Mouse (Mus musculus) gonadal fat pad, adult 2 months (tissue): ENCODE data around the gene Gstt2. TPM values are rescaled to one million over a fixed set of nuclear protein-coding genes. Genes with fewer than 3 reads are reported as not detected.

Experiments used
- DNase-seq: peaks from one replicate; pipeline ENCODE4 v3.0.0-alpha.2; 2012; ENCODE audit warnings: low read depth
- polyA plus RNA-seq: library from polyadenylated mRNA; depleted of rRNA; stranded (reverse); fragments of >200 nt; gene quantifications from 2 replicates; pipeline ENCODE4 v1.2.3, GENCODE M21; 2012; rRNA removed

Gstt2 gene
- polyA plus RNA-seq, 1 experiment, result 140 TPM

DNA sequence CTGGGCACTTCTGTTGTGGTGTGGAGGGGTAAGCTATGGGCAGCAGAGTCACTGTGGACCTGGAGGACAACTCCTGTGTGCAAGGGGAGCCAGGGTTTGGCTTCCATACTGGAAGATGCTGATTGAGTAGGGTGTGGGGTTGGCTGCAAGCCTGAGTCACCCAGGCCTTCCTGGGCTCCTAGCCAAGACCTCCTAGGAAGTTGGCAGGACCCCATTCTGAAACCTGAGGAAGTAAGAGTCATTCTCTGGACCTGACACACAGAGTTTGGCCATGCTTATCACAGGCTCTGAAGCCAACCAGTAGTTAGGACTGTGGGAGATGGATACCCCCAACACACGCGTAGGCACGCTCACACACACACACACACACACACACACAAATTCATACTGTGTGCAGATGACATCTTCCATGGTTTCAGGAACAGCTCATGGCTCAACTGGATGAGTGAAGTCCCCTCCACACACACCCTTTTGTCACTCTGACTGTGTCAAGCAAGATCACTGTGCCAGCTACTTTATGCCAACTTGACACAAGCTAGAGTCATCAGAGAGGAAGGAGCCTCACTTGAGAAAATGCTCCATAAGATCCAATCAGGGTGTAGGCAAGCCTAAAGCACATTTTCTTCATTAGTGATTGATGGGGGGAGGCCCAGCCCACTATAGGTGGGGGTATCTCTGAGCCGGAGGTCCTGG, 9.4 kb downstream of the Gstt2 start:
- DNase-seq, result no peak

DNA sequence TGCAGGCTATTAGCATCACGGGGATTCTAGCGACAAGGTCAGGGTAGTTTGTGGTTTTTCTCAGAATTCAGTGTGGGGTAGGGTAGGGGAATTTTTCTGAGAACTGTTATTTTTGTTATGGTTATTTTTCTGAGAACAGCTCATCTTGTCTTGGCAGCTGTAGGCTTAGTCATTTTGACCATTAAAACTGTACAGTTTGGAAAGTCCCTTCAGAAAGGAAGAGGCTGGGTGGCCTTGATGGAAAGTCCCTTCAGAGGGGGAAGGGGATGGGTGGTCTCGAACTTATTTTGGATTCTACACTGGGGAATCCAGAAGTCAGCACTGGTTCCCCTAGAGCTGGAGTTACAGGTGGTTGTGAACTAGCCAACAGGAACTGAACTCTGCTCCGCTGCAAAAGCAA, 12.7 kb downstream of the Gstt2 start:
- DNase-seq, result no peak

DNA sequence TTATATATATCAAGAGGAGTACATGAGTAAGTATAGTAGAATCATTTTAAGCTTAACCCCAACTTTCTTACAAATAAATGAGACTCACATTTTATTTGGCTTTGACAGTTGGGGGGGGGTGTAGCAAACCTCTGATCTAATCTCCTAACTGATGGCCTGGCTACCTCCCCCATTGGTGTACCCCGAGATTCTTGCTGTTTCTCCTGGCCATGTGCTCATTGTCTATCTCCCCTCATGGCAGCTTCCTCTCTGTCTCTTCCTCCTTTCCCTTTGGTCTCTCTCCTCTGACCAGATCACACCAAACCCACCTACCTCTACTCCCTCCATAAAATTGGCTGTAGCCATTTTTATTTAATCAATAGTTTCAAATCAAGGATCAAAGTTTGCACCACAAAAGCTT, 13.4 kb downstream of the Gstt2 start:
- no peak for DNase-seq

DNA sequence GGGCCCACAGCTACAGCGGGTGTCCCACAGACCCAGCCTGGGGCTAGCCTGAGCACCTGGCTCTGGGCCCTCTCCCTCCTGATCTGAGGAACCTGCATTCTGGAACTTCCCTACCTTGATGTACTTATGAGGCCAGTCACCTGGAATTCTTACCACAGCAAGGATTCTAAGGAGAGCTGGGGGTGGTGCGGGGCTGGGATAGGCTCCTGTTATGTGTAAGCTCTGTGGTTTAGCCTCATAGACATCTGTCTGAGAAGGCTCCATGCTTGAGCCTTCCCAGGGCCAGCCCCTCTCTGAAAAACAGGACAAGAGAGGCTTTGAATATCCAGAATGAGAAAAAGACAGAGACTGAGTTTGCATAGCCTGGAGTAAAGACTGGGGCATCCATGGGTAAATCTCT, 14.8 kb downstream of the Gstt2 start, which contains the start of gene Gstt4:
Gstt4 (minus strand) TSS at position 101 of the 400 bp plus-strand sequence.
- no peak for DNase-seq

DNA sequence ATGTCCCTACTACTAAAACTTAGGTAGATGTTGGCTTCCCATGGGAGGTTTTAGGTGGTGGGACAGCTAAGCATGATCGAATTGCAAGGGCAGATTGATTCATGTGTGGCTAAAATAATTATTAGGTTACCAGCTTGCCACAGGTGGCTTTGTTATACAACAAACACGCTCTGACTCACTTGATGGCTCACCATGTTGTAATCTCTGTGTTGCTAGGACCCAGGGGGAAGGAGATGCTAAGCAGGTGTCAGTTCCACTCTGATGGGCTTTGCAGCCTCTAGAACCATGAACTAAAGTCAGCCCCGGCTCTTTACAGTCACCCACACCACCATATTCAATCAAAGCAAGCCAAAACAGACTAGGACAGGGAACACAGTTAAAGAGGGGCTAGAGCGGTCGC, 17.3 kb downstream of the Gstt2 start:
- DNase-seq, result no peak

- no peak for DNase-seq
These were observed 18.6 kb downstream of the Gstt2 start for GRCm38 (mm10) chr10:75818641-75819040.

GRCm38 (mm10) chr10:75804217-75804616, 33.0 kb downstream of the Gstt2 start:
- DNase-seq, result no peak

DNA sequence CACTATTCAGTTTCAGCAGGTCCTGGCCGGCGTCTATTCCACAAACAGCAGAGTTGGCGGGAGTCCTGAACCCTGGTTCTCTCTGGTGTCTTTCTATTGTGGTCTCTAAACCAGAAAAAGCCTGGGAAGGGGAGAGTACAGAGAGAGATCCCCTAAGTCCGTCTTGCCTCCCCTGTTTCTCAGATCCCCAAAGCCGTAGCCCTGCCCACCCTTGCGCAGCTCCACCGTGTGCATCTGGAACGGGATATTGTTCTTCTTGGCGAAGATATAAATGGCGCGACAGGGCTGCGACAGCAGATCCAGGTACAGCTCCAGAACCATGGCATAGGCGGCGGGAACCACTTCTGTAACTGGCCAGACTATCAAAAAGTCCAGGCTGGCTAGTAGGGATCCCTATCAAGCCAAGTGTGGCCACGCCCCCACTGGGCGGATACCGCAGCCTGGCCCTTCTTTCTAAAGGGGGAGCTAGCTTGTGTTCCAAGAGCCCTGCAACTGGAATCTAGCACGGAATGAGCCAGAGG, 39.0 kb downstream of the Gstt2 start, which contains the start of gene Gstt1:
Gstt1 (minus strand) TSS at position 409 of the 521 bp plus-strand sequence.
- no peak for DNase-seq

DNA sequence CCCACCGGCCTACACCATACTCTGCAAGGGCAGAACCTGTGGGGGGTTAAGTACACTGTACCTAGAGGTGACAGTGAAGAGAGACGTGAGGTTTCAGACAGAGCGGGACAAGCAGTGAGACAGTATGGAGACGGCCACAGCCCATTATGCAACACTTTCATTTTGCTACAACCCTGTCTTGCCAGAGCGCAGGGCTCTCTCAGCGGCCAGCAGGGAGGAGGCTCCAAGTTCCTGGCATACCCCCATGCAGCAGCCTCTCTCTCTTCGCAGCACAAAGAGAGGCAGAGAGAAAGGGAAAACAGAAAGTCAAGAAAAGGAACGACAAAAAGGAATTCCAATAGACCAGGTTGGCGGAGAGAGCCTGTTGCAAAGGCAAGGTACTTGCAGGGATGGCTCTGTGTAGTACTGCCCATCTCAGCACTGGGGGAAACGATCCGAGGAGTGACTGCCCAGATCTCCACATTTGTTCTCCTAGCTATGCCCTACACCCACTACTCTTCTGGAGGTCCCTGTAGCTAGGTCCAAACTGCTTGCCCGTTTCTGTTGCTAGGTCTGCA, 39.5 kb downstream of the Gstt2 start:
- DNase-seq, result no peak

DNA sequence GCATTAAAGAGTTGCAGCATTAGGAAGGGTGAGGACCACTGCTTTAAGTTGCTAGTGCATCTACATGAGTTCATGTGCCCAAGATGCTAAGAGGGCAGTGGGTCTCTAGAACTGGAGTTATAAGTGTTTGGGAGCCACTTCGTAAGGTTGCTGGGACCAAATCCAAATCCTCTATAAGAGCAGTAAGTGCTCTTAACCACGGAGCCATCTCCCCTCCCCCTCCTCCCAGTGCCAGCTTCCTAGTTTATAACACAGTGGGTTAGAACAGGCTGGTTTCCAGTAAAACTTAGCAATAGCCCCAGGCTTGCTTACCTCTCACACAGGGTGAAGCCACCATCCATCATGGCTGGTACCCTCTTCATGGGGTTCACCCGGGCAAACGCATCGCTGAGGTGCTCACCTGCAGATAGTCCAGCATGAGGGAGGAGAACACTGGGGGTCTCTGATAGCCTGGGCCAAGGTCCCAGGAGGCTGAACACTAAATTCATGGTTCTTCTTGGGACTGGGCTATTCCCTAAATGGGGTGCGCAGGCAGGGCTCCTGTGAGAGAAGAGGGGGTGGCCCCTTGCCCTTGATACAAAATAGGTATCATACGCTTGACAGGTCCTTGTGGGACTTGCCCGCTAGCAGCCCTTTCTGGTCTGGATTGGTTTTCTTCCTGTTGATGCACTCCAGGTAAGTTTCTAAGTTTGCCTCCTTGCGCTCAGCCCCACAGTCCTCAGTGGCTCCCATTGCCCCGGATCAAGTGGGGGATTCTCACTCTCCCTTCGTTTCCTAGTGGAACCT, 40.3 kb downstream of the Gstt2 start:
- no peak for DNase-seq

DNA sequence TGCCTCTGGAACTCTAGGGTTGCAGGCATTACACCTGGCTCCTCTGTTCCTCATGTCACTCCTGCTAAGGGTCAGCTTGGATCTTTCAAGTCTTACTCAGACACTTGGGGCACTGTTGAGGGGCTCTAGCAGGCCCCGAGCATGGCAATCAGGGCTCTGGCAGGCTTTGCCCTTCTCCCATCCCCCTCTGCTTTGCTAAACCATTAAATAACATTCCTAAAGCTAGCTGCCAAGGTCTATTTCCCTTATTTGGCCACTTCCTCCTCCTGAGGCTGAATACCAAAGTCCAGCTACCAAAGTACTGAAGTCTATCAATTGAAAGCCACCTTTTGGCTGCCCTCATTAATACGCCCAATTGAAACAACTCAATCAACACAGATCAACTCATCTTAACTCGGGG, 42.3 kb downstream of the Gstt2 start:
- no peak for DNase-seq

DNA sequence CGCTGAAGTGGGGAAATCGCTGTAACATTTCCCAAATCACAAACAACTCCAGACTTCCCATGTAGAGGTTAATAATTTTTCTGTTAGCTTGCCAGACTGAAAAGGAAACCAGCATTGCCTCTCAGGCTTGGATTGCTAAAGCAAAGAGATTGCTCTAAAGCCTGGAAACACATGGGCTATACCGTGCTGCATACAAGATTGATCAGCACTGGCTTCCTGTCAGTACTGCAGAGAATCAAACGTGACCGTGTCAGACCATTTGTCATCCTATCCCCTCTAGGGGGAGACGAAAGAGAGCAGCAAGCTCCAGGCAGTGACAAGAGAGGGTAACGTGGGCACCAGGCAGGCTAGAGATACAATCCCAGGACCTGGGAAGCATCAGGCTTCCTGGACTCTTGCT, 46.5 kb downstream of the Gstt2 start:
- DNase-seq, result no peak

GRCm38 (mm10) chr10:75789841-75790240, 47.4 kb downstream of the Gstt2 start:
- DNase-seq, result no peak

DNA sequence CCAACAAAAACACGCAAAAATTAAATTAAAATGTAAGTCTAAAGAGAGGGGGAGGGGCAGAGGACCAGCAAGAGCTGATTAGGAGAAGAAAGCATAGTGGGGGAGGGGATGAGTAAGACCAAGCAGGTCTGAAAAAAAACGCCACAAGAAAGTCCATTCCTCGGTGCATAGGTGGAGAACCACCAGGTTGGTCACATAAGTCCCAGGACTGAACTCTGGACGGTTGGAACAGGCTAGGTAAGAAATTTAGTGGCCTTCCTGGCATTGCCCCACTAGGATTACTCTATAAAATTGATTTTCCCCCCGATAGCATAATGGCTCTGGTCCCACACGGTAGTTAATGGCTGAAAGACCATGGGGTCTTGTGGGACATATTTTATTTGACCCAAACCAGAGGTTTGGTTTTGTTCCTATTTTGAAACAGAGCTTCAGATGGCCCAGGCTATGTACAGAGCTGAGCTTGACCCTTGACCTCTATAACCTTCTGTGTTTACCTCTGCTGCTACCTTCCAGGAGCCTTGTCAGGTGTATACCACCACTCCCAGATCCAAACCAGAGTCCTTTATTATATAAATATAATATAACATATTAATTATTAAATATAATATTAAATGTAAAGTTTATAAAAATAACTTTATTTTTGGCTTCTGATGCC, 48.0 kb downstream of the Gstt2 start:
- DNase-seq, result no peak

DNA sequence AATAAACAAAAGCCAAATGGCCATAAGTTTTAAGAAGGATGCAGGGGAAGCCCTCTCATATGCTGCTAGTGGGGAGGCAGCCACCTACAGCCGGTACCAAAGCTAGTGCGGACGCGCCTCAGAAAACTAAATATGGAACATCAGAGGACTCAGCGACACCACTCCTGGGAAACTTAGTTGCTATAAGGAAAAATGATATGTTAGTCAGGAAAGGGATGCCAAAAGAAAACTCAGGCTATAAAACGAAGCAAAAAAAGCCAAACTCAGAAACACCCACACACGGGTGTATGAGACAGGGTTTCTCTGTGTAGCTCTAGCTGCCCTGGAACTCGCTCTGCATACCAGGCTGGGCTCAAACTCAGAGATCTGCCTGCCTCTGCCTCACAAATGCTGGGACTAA, 48.9 kb downstream of the Gstt2 start:
- DNase-seq, result no peak

DNA sequence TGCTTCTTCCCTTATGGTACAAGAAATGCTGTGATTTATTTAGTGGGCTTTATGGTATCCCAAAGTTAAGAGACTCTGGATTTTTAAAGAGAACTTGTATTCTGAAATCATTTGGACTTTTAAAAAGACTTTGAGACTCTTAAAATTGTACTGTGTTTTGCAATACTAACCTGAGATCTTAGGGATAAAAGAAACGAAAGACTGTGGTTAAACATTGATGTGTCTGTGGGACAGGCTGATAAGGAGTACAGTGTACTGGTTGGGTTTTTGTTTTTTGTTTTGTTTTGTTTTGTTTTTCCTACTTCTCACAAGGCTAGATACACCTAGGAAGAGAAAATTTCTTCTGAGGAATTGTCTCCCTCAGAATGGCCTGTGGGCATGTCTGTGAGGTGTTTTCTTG, 51.8 kb downstream of the Gstt2 start:
- no peak for DNase-seq

Other genes starting within 250 kb of the Gstt2 start
- gene Ggt5, start 248.1 kb downstream of the Gstt2 start, polyA plus RNA-seq, result 41.4 and 47.0 TPM in 2 replicates
- gene Susd2, start 193.4 kb downstream of the Gstt2 start, polyA plus RNA-seq, result 21.5 and 32.8 TPM in 2 replicates
- 31.3 and 33.0 TPM in 2 replicates for gene Cabin1, start 73.1 kb downstream of the Gstt2 start, polyA plus RNA-seq
- 97.9 and 149 TPM in 2 replicates for gene Ddt, start 64.0 kb downstream of the Gstt2 start, polyA plus RNA-seq
- 1.2 TPM in 1 of 2 replicates, not detected in the other for gene Gm20441, start 56.5 kb downstream of the Gstt2 start, polyA plus RNA-seq
- 99.8 and 148 TPM in 2 replicates for gene Gstt3, start 56.0 kb downstream of the Gstt2 start, polyA plus RNA-seq
- gene Gstt1, start 38.8 kb downstream of the Gstt2 start, polyA plus RNA-seq, result 143 and 149 TPM in 2 replicates
- 1.0 and 2.6 TPM in 2 replicates for gene Gstt4, start 14.9 kb downstream of the Gstt2 start, polyA plus RNA-seq
- 670 and 829 TPM in 2 replicates for gene Mif, start 22.8 kb upstream of the Gstt2 start, polyA plus RNA-seq
- 186 and 253 TPM in 2 replicates for gene Derl3, start 56.0 kb upstream of the Gstt2 start, polyA plus RNA-seq
- 37.1 and 46.1 TPM in 2 replicates for gene Smarcb1, start 84.2 kb upstream of the Gstt2 start, polyA plus RNA-seq
- gene Chchd10, start 95.7 kb upstream of the Gstt2 start, polyA plus RNA-seq, result 138 and 191 TPM in 2 replicates
- gene Mmp11, start 99.1 kb upstream of the Gstt2 start, polyA plus RNA-seq, result 15.5 and 16.6 TPM in 2 replicates
- 1.0 and 1.4 TPM in 2 replicates for gene Gm867, start 103.2 kb upstream of the Gstt2 start, polyA plus RNA-seq
- 0.24 and 0.55 TPM in 2 replicates for gene Vpreb3, start 105.6 kb upstream of the Gstt2 start, polyA plus RNA-seq
- 0.07 and 0.13 TPM in 2 replicates for gene Gm5134, start 117.1 kb upstream of the Gstt2 start, polyA plus RNA-seq
- gene Zfp280b, start 195.2 kb upstream of the Gstt2 start, polyA plus RNA-seq, result 4.4 and 4.8 TPM in 2 replicates